9 mouse cellular contexts compared by ENCODE assay signal in the genomic region with DNA sequence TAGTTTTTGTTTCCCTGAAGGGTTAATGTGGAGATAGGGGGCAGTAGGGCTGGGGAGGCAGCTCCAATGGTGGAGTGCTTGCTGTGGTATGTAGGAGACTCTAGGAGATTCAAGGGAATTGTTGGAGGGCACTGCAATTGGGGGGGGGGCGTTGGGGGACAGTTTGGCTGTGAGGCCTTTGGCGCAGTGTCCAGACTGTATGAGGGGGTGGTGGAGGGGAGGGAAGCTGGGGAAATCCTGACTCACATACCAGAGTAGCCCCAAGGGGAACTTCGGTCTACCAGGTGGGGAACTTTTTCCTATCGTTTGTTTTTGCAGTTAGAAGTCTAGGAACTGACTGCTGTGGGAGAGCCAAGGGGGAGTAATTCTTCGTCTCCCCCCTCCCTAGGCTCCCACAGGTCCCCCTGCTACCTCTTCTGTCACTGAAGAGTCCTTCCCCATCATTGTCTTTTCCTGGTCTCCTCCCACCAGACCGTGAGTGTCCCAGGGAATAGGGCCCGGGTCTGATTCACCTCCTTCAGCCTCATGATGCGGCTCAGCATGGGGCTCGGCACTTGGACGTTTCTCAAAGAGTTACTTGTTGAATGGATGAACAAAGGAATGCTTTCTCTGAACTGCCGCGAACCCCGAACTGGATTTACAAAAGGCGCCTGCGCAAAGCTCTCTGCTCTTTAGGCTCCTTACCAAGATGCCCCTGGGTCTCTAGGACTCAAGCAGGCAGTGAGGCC. TPM values are rescaled to one million over a fixed set of nuclear protein-coding genes. Genes with fewer than 3 reads are reported as not detected.
DNase-seq lines count a peak whose midpoint lies in the region; ATAC-seq lines count a peak whose summit lies in the region.
"Had no signal": no experiment of that assay in that cellular context is flagged by ENCODE, and none has a peak within 500 bp of the region (broad histone marks: within the 10 kb centered on the region; RNA-seq: fewer than 3 reads in every experiment).

No protein-coding gene starts in this region.

- no peak for ATAC-seq in heart, embryonic 12.5 days (ENCODE audit: insufficient number of reproducible peaks, low FRiP score)
- peak; percentile 63; the same call in 1 of the 2 replicates for ATAC-seq in hindbrain, embryonic 15.5 days (ENCODE audit: low FRiP score, low read depth)
- 0 out of 2 replicates have a peak, but pooled peaks have one; percentile 32 for ATAC-seq in midbrain, embryonic 16.5 days

- H3K36me3 ChIP-seq in heart, embryonic 12.5 days = no peaks in the 10 kb centered on the region
- no peaks in the 10 kb centered on the region for H3K36me3 ChIP-seq in heart, embryonic 10.5 days
- H3K36me3 ChIP-seq in hindbrain, embryonic 15.5 days = no peaks in the 10 kb centered on the region
- no peaks in the 10 kb centered on the region for H3K36me3 ChIP-seq in midbrain, embryonic 16.5 days (ENCODE audit: control insufficient read depth, insufficient read depth, low read length)

- H3K9ac ChIP-seq in heart, embryonic 12.5 days = no peak overlapping the region
- no peak overlapping the region for H3K9ac ChIP-seq in hindbrain, embryonic 15.5 days
- H3K9ac ChIP-seq in midbrain, embryonic 16.5 days (ENCODE audit: low read depth, low read length) = no peak overlapping the region

- peaks cover 12% of the 10 kb centered on the region; the same call in 1 of the 2 replicates for H3K27me3 ChIP-seq in heart, embryonic 12.5 days (replicated peaks)
- H3K27me3 ChIP-seq in heart, embryonic 10.5 days (ENCODE audit: insufficient read depth, poor library complexity, severe bottlenecking) = peaks cover 15% of the 10 kb centered on the region; the same call in 1 of the 2 replicates
- no peaks in the 10 kb centered on the region for H3K27me3 ChIP-seq in hindbrain, embryonic 15.5 days
- no peaks in the 10 kb centered on the region; the same call in 1 of the 2 replicates for H3K27me3 ChIP-seq in midbrain, embryonic 16.5 days (ENCODE audit: control insufficient read depth, insufficient read depth, low read depth, low read length)

- H3K27ac ChIP-seq in heart, embryonic 12.5 days (ENCODE audit: poor library complexity, severe bottlenecking) = no peak overlapping the region
- H3K27ac ChIP-seq in heart, embryonic 10.5 days = no peak overlapping the region
- H3K27ac ChIP-seq in hindbrain, embryonic 15.5 days (replicated peaks) = peak overlapping the region; percentile 55; the same call in 1 of the 2 replicates
- no peak overlapping the region for H3K27ac ChIP-seq in midbrain, embryonic 16.5 days (ENCODE audit: low read length)

- H3K4me1 ChIP-seq in heart, embryonic 12.5 days (replicated peaks) = peaks cover 9% of the 10 kb centered on the region
- peaks cover 6% of the 10 kb centered on the region; the same call in 1 of the 2 replicates for H3K4me1 ChIP-seq in heart, embryonic 10.5 days
- peaks cover 6% of the 10 kb centered on the region; the same call in 1 of the 2 replicates for H3K4me1 ChIP-seq in hindbrain, embryonic 15.5 days (replicated peaks)
- 0 out of 2 replicates have a peak, but pooled peaks cover 3% of the 10 kb centered on the region for H3K4me1 ChIP-seq in midbrain, embryonic 16.5 days (ENCODE audit: control insufficient read depth, insufficient read depth, low read length)

- H3K9me3 ChIP-seq in heart, embryonic 12.5 days (replicated peaks) = no peaks in the 10 kb centered on the region
- H3K9me3 ChIP-seq in heart, embryonic 10.5 days = no peaks in the 10 kb centered on the region
- no peaks in the 10 kb centered on the region for H3K9me3 ChIP-seq in hindbrain, embryonic 15.5 days
- no peaks in the 10 kb centered on the region for H3K9me3 ChIP-seq in midbrain, embryonic 16.5 days (replicated peaks; ENCODE audit: control insufficient read depth, low read length, poor library complexity, severe bottlenecking)

- no peak for DNase-seq in heart, embryonic 10.5 days (ENCODE audit: low spot score)
- peak; percentile 74 for DNase-seq in embryo, embryonic 10.5 days (ENCODE audit: low spot score)
- DNase-seq in adrenal gland, adult 2 months = no peak
- no peak for DNase-seq in lung, postnatal 10 days
- DNase-seq in gastrocnemius, postnatal 14 days = no peak

- no peak overlapping the region for H3K4me3 ChIP-seq in heart, embryonic 12.5 days
- H3K4me3 ChIP-seq in heart, embryonic 10.5 days = no peak overlapping the region
- no peak overlapping the region for H3K4me3 ChIP-seq in hindbrain, embryonic 15.5 days
- no peak overlapping the region for H3K4me3 ChIP-seq in midbrain, embryonic 16.5 days (ENCODE audit: low read depth, low read length)
- H3K4me3 ChIP-seq: myocyte had no signal

- WGBS in heart, embryonic 12.5 days = 37% methylated on average over 15 of the region's 15 CpGs
- WGBS in heart, embryonic 10.5 days = 36% methylated on average over 15 of the region's 15 CpGs
- 6% methylated on average over 15 of the region's 15 CpGs for WGBS in hindbrain, embryonic 15.5 days
- 8% methylated on average over 15 of the region's 15 CpGs for WGBS in midbrain, embryonic 16.5 days

- intact Hi-C loops in gastrocnemius, postnatal 14 days (cut with DNase I; ENCODE audit: low total_unique reads) = no loop called here

- 0 out of 2 replicates have a peak overlapping the region, but pooled peaks have one; percentile 4 for H3K4me2 ChIP-seq in heart, embryonic 12.5 days
- peak overlapping the region; percentile 39 for H3K4me2 ChIP-seq in hindbrain, embryonic 15.5 days
- H3K4me2 ChIP-seq in midbrain, embryonic 16.5 days (ENCODE audit: low read length) = peak overlapping the region; percentile 40

RNA-seq across cellular contexts. Expression of gene Pik3cb, which starts 23.2 kb away (rescaled TPM):
- polyA plus RNA-seq in heart, embryonic 12.5 days (2016; fragmentation: Nextera tagmentation; extraction: Ambion mirVana) = 2.5 and 3.3 TPM in 2 replicates
- 2.0 and 2.4 TPM in 2 replicates for polyA plus RNA-seq in heart, embryonic 10.5 days (2016; fragmentation: Nextera tagmentation; extraction: Ambion mirVana)
- 2.4 and 3.8 TPM in 2 replicates for polyA plus RNA-seq in hindbrain, embryonic 15.5 days (2015; fragmentation: Nextera tagmentation; extraction: Ambion mirVana)
- 2.3 and 3.4 TPM in 2 replicates for polyA plus RNA-seq in midbrain, embryonic 16.5 days (2015; fragmentation: Nextera tagmentation; extraction: Ambion mirVana)
- total RNA-seq in adrenal gland, adult 2 months (2021) = 10 to 100 TPM; 15.6 to 20.7 TPM
- 1.4 and 2.0 TPM in 2 replicates for polyA plus RNA-seq in adrenal gland, adult 2 months (2012; rRNA removed)
- 1 to 10 TPM; 3.2 to 3.8 TPM for total RNA-seq in gastrocnemius, postnatal 14 days (2021)
